Mouse (Mus musculus) liver, embryonic 14.5 days (tissue): ENCODE data around the gene Syp. TPM values are rescaled to one million over a fixed set of nuclear protein-coding genes. Genes with fewer than 3 reads are reported as not detected.

Experiments used
- ATAC-seq: fragments of 200-750 bp; cut with Nextera tagmentation; 2 replicates; pipeline ENCODE4 v1.8.0; 2017; ENCODE audit warnings: moderate number of reproducible peaks, mild to moderate bottlenecking, moderate library complexity; ENCODE audit not compliant: insufficient read depth
- DNase-seq, 3 experiments: peaks; one replicate each; pipeline ENCODE4 v3.0.0-alpha.2; 2012 to 2013; ENCODE audit warnings: low read depth in 3 of 3, low spot score in 3 of 3
- H3K27ac ChIP-seq: fragments of 300-500 bp; sonication (generic); 2 replicates; pipeline ENCODE4 v1.5.1; 2014; ENCODE audit warnings: moderate library complexity, mild to moderate bottlenecking, control low read depth, inconsistent platforms
- H3K27me3 ChIP-seq: fragments of 300-500 bp; sonication (generic); 2 replicates; pipeline ENCODE4 v1.6.1; 2014; ENCODE audit warnings: mild to moderate bottlenecking, low read length, moderate library complexity; ENCODE audit not compliant: control insufficient read depth, insufficient read depth
- H3K36me3 ChIP-seq: fragments of 300-500 bp; sonication (generic); replicated peaks from 2 replicates; pipeline ENCODE4 v1.6.1; 2014; ENCODE audit warnings: low read depth; ENCODE audit not compliant: control insufficient read depth, insufficient read depth
- H3K4me1 ChIP-seq, 2 experiments: fragments of 200-500 bp in 1 of 2; fragments of 300-500 bp in 1 of 2; sonication (generic) in 1 of 2; replicated peaks; 2 replicates each; pipeline ENCODE4 v1.6.1; 2012 to 2014; ENCODE audit warnings: antibody characterized with exemption in 1 of 2, inconsistent platforms in 1 of 2, low read length in 1 of 2; ENCODE audit not compliant: control insufficient read depth in 2 of 2, insufficient read depth in 2 of 2
- H3K4me2 ChIP-seq: fragments of 300-500 bp; sonication (generic); 2 replicates; pipeline ENCODE4 v1.6.1; 2014; ENCODE audit warnings: low read depth, mild to moderate bottlenecking, control low read depth, moderate library complexity
- H3K4me3 ChIP-seq, 2 experiments: fragments of 200-500 bp in 1 of 2; fragments of 300-500 bp in 1 of 2; sonication (generic) in 1 of 2; 2 replicates each; pipeline ENCODE4 v1.5.1; 2012 to 2014; ENCODE audit warnings: low read depth in 2 of 2, low read length in 2 of 2, mild to moderate bottlenecking in 2 of 2, control low read depth in 1 of 2, inconsistent platforms in 1 of 2, moderate library complexity in 1 of 2; ENCODE audit not compliant: insufficient read depth in 1 of 2
- H3K9ac ChIP-seq: fragments of 300-500 bp; sonication (generic); replicated peaks from 2 replicates; pipeline ENCODE4 v1.6.1; 2014; ENCODE audit warnings: mild to moderate bottlenecking, control low read depth, moderate library complexity
- H3K9me3 ChIP-seq: fragments of 300-500 bp; sonication (generic); 2 replicates; pipeline ENCODE4 v1.6.1; 2016; ENCODE audit warnings: low read length, mixed read lengths; ENCODE audit not compliant: control insufficient read depth
- CTCF ChIP-seq: IDR thresholded peaks from 2 replicates; pipeline ENCODE4 v1.5.1; 2016; ENCODE audit warnings: antibody characterized with exemption, low read depth, control low read depth
- EP300 ChIP-seq: IDR thresholded peaks from 2 replicates; pipeline ENCODE4 v1.6.1; 2016; ENCODE audit warnings: antibody characterized with exemption, low read depth
- WGBS: fragments of 180-500 bp; shearing (Covaris S2); extraction: QIAGEN DNeasy Blood & Tissue Kit; methylation state at CpG from one replicate; pipeline ENCODE4 v1.1.7; 2014; ENCODE audit not compliant: insufficient replicate concordance; 5-methylcytosine and 5-hydroxymethylcytosine counted together
- polyA plus RNA-seq, 2 experiments: library from polyadenylated mRNA; depleted of rRNA in 1 of 2; stranded (reverse) in 1 of 2; unstranded in 1 of 2; fragments of >200 nt; fragmentation: Nextera tagmentation in 1 of 2; extraction: Ambion mirVana in 1 of 2; gene quantifications; 2 replicates each; pipeline versions ENCODE4 v1.2.1 to v1.2.3; 2012 to 2014

Gene Syp
- polyA plus RNA-seq, 2 experiments: 0.25 to 0.39 TPM

GRCm38 (mm10) chrX:7688321-7688720 lies 50.0 kb downstream of the Syp start:
- Histone ChIP-seq H3K4me1 (no peaks in the 10 kb centered on the region), H3K4me3 (no peak overlapping the region), H3K36me3 (no peaks in the 10 kb centered on the region), H3K9me3 (no peaks in the 10 kb centered on the region), H3K4me2 (no peak overlapping the region), H3K27ac (no peak overlapping the region), H3K27me3 (no peaks in the 10 kb centered on the region), H3K9ac (no peak overlapping the region)
- ATAC-seq (no peak), DNase-seq (no peak)
- no peak for TF ChIP-seq CTCF
- no peak for TF ChIP-seq EP300
- WGBS: 59% methylated on average over 2 of the region's 2 CpGs

DNA sequence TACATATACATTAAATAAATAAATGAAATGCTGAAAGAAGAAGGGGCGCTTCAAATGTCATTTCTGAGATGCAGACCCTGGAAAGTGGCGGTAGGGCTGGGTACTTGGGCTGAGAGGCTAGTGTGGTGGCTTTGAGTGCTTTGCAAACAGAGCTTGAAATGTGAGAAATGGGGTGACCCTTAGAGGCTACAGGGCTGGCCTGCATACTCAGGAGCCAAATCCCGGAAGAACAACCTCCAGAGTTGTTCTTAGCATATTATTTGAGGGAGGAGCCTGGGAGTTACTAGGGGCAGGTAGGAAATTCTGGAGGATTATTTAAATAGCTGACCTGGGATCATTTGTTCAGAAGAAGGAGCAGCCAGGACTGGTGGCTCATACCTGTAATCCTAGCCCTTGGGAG lies 52.2 kb downstream of the Syp start:
- DNase-seq (no peak), ATAC-seq (no peak)
- TF ChIP-seq EP300 (no peak), CTCF (no peak)
- H3K9ac ChIP-seq: no peak overlapping the region
- H3K9me3 ChIP-seq: no peaks in the 10 kb centered on the region
- H3K4me2 ChIP-seq: no peak overlapping the region
- H3K4me1 ChIP-seq: no peaks in the 10 kb centered on the region
- no peak overlapping the region for H3K4me3 ChIP-seq
- H3K27ac ChIP-seq: no peak overlapping the region
- no peaks in the 10 kb centered on the region for H3K27me3 ChIP-seq
- 44% methylated on average over 3 of the region's 3 CpGs for WGBS
- H3K36me3 ChIP-seq: no peaks in the 10 kb centered on the region

DNA sequence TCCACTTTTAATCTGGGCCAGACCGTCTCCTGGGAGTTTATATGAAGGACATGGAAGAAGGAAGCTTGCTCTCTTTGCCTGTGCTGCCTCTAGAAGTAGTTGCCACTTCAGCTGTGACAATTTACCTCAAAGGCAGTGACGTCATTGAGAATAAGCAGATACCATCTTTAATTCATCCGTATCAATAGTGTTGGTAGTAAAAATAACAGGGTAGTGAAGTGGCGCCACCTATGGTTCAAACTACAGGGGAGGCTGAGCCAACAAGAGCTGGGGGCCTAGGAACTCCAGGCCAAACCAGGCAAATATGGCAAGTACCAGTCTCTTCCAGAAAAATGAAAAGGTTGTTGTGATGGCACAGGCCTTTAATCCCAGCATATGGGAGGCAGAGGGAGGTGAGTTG lies 54.6 kb downstream of the Syp start:
- H3K9me3 ChIP-seq: no peaks in the 10 kb centered on the region
- H3K4me3 ChIP-seq: no peak overlapping the region
- no peaks in the 10 kb centered on the region for H3K27me3 ChIP-seq
- H3K4me1 ChIP-seq: no peaks in the 10 kb centered on the region
- TF ChIP-seq CTCF: peak; percentile 42
- no peak for TF ChIP-seq EP300
- H3K9ac ChIP-seq: no peak overlapping the region
- no peak overlapping the region for H3K4me2 ChIP-seq
- 24% methylated on average over 4 of the region's 4 CpGs for WGBS
- ATAC-seq (no peak), DNase-seq (no peak)
- H3K27ac ChIP-seq: no peak overlapping the region
- H3K36me3 ChIP-seq: no peaks in the 10 kb centered on the region

- Histone ChIP-seq H3K9ac (no peak overlapping the region), H3K9me3 (no peaks in the 10 kb centered on the region), H3K36me3 (no peaks in the 10 kb centered on the region; the same call in 1 of the 2 replicates), H3K27ac (no peak overlapping the region), H3K4me2 (peak overlapping the region; percentile 37), H3K4me1 (peaks cover 0 to 2% of the 10 kb centered on the region in 2 experiments; a peak in 1 of 4 replicates), H3K4me3 (peak overlapping the region in 1 of 2 experiments; percentile 80; a peak in 2 of 4 replicates), H3K27me3 (no peaks in the 10 kb centered on the region)
- WGBS: 34% methylated on average over 6 of the region's 6 CpGs
- TF ChIP-seq EP300: no peak
- TF ChIP-seq CTCF: no peak
- no peak for DNase-seq
- peak; percentile 29 for ATAC-seq
Measured at GRCm38 (mm10) chrX:7696520-7696919, 58.2 kb downstream of the Syp start.

- Histone ChIP-seq H3K4me1 (peaks cover 0 to 2% of the 10 kb centered on the region in 2 experiments; a peak in 1 of 4 replicates), H3K36me3 (no peaks in the 10 kb centered on the region; the same call in 1 of the 2 replicates), H3K27me3 (no peaks in the 10 kb centered on the region), H3K4me2 (peak within 1 kb of the TSS; percentile 76), H3K9ac (peak within 1 kb of the TSS; percentile 77), H3K9me3 (no peaks in the 10 kb centered on the region), H3K27ac (peak within 1 kb of the TSS; percentile 27), H3K4me3 (peak within 1 kb of the TSS; percentile 80 to 98)
- ATAC-seq (peak; percentile 96), DNase-seq (peak; percentile 81 to 86 (median 86))
- WGBS: 10% methylated on average over 33 of the region's 33 CpGs
- TF ChIP-seq EP300 (no peak), CTCF (no peak)
Measured at GRCm38 (mm10) chrX:7696954-7697381, 58.7 kb downstream of the Syp start, which contains the start of gene Gpkow. TSS of gene Gpkow (plus strand) at chrX:7697131.

Other genes with a start within 250 kb of the Syp start
- not detected in 2 replicates for gene Foxp3, start 64.8 kb upstream of the Syp start, polyA plus RNA-seq (2012; rRNA removed)
- gene Foxp3, start 64.8 kb upstream of the Syp start, polyA plus RNA-seq (2014; fragmentation: Nextera tagmentation; extraction: Ambion mirVana): not detected in 2 replicates
- gene Ppp1r3f, start 64.2 kb upstream of the Syp start, polyA plus RNA-seq (2012; rRNA removed): 0.42 and 0.56 TPM in 2 replicates
- gene Ppp1r3f, start 64.2 kb upstream of the Syp start, polyA plus RNA-seq (2014; fragmentation: Nextera tagmentation; extraction: Ambion mirVana): 0.06 TPM in 2 replicates
- gene Ccdc22, start 33.0 kb upstream of the Syp start, polyA plus RNA-seq (2012; rRNA removed): 9.0 TPM in 2 replicates
- 16.7 and 19.0 TPM in 2 replicates for gene Ccdc22, start 33.0 kb upstream of the Syp start, polyA plus RNA-seq (2014; fragmentation: Nextera tagmentation; extraction: Ambion mirVana)
- 0.04 and 0.06 TPM in 2 replicates for gene Cacna1f, start 31.4 kb upstream of the Syp start, polyA plus RNA-seq (2012; rRNA removed)
- gene Cacna1f, start 31.4 kb upstream of the Syp start, polyA plus RNA-seq (2014; fragmentation: Nextera tagmentation; extraction: Ambion mirVana): 0.03 and 0.11 TPM in 2 replicates
- gene Prickle3, start 18.8 kb downstream of the Syp start, polyA plus RNA-seq (2012; rRNA removed): 1.2 and 1.3 TPM in 2 replicates
- gene Prickle3, start 18.8 kb downstream of the Syp start, polyA plus RNA-seq (2014; fragmentation: Nextera tagmentation; extraction: Ambion mirVana): 0.34 and 1.0 TPM in 2 replicates
- gene Plp2, start 32.9 kb downstream of the Syp start, polyA plus RNA-seq (2012; rRNA removed): 27.3 and 43.1 TPM in 2 replicates
- 29.0 and 31.0 TPM in 2 replicates for gene Plp2, start 32.9 kb downstream of the Syp start, polyA plus RNA-seq (2014; fragmentation: Nextera tagmentation; extraction: Ambion mirVana)
- 0.02 and 0.04 TPM in 2 replicates for gene Magix, start 42.8 kb downstream of the Syp start, polyA plus RNA-seq (2012; rRNA removed)
- gene Magix, start 42.8 kb downstream of the Syp start, polyA plus RNA-seq (2014; fragmentation: Nextera tagmentation; extraction: Ambion mirVana): 0.20 TPM in 1 of 2 replicates, not detected in the other
- 4.4 and 7.0 TPM in 2 replicates for gene Gpkow, start 58.7 kb downstream of the Syp start, polyA plus RNA-seq (2012; rRNA removed)
- gene Gpkow, start 58.7 kb downstream of the Syp start, polyA plus RNA-seq (2014; fragmentation: Nextera tagmentation; extraction: Ambion mirVana): 12.6 and 14.6 TPM in 2 replicates
- 11.8 and 12.1 TPM in 2 replicates for gene Wdr45, start 75.9 kb downstream of the Syp start, polyA plus RNA-seq (2012; rRNA removed)
- 7.5 and 10.0 TPM in 2 replicates for gene Wdr45, start 75.9 kb downstream of the Syp start, polyA plus RNA-seq (2014; fragmentation: Nextera tagmentation; extraction: Ambion mirVana)
- 0.09 and 0.18 TPM in 2 replicates for gene Gm45208, start 83.8 kb downstream of the Syp start, polyA plus RNA-seq (2012; rRNA removed)
- gene Gm45208, start 83.8 kb downstream of the Syp start, polyA plus RNA-seq (2014; fragmentation: Nextera tagmentation; extraction: Ambion mirVana): not detected in 2 replicates
- 4.3 and 5.7 TPM in 2 replicates for gene Praf2, start 90.0 kb downstream of the Syp start, polyA plus RNA-seq (2012; rRNA removed)
- gene Praf2, start 90.0 kb downstream of the Syp start, polyA plus RNA-seq (2014; fragmentation: Nextera tagmentation; extraction: Ambion mirVana): 4.0 and 6.6 TPM in 2 replicates
- 1.4 and 2.0 TPM in 2 replicates for gene Ccdc120, start 112.4 kb downstream of the Syp start, polyA plus RNA-seq (2012; rRNA removed)
- 1.5 and 2.3 TPM in 2 replicates for gene Ccdc120, start 112.4 kb downstream of the Syp start, polyA plus RNA-seq (2014; fragmentation: Nextera tagmentation; extraction: Ambion mirVana)
- 4.6 and 4.7 TPM in 2 replicates for gene Tfe3, start 124.1 kb downstream of the Syp start, polyA plus RNA-seq (2012; rRNA removed)
- gene Tfe3, start 124.1 kb downstream of the Syp start, polyA plus RNA-seq (2014; fragmentation: Nextera tagmentation; extraction: Ambion mirVana): 5.7 and 7.3 TPM in 2 replicates
- 23.3 and 31.3 TPM in 2 replicates for gene Gripap1, start 151.3 kb downstream of the Syp start, polyA plus RNA-seq (2012; rRNA removed)
- 17.7 and 19.7 TPM in 2 replicates for gene Gripap1, start 151.3 kb downstream of the Syp start, polyA plus RNA-seq (2014; fragmentation: Nextera tagmentation; extraction: Ambion mirVana)
- gene Kcnd1, start 183.8 kb downstream of the Syp start, polyA plus RNA-seq (2012; rRNA removed): 0.37 and 0.43 TPM in 2 replicates
- gene Kcnd1, start 183.8 kb downstream of the Syp start, polyA plus RNA-seq (2014; fragmentation: Nextera tagmentation; extraction: Ambion mirVana): 0.19 TPM in 2 replicates
- 30.0 and 30.4 TPM in 2 replicates for gene Otud5, start 202.9 kb downstream of the Syp start, polyA plus RNA-seq (2012; rRNA removed)
- gene Otud5, start 202.9 kb downstream of the Syp start, polyA plus RNA-seq (2014; fragmentation: Nextera tagmentation; extraction: Ambion mirVana): 26.9 and 28.8 TPM in 2 replicates
- gene Pim2, start 239.8 kb downstream of the Syp start, polyA plus RNA-seq (2012; rRNA removed): 2.8 and 2.9 TPM in 2 replicates
- gene Pim2, start 239.8 kb downstream of the Syp start, polyA plus RNA-seq (2014; fragmentation: Nextera tagmentation; extraction: Ambion mirVana): 2.3 and 2.4 TPM in 2 replicates
- gene Slc35a2, start 245.6 kb downstream of the Syp start, polyA plus RNA-seq (2012; rRNA removed): 13.1 and 13.6 TPM in 2 replicates
- gene Slc35a2, start 245.6 kb downstream of the Syp start, polyA plus RNA-seq (2014; fragmentation: Nextera tagmentation; extraction: Ambion mirVana): 6.6 and 6.7 TPM in 2 replicates